17 mouse cellular contexts compared by ENCODE assay signal in genomic region chr3:35725096-35725495, GRCm38 (mm10).
"Had no signal": no experiment of that assay in that cellular context is flagged by ENCODE, and none has a peak within 500 bp of the region (broad histone marks: within the 10 kb centered on the region; RNA-seq: fewer than 3 reads in every experiment).

No protein-coding gene starts in this region.

- H3K9ac ChIP-seq: lung, embryonic 14.5 days; midbrain, embryonic 13.5 days; midbrain, embryonic 15.5 days; neural tube, embryonic 13.5 days; neural tube, embryonic 15.5 days had no signal

- H3K9me3 ChIP-seq: midbrain, embryonic 10.5 days; midbrain, embryonic 13.5 days; midbrain, embryonic 15.5 days; neural tube, embryonic 13.5 days; neural tube, embryonic 15.5 days had no signal

- H3K27ac ChIP-seq: midbrain, embryonic 10.5 days; midbrain, embryonic 13.5 days; midbrain, embryonic 15.5 days; neural tube, embryonic 13.5 days; neural tube, embryonic 15.5 days had no signal

- H3K4me1 ChIP-seq: midbrain, embryonic 10.5 days; midbrain, embryonic 13.5 days; midbrain, embryonic 15.5 days; neural tube, embryonic 13.5 days; neural tube, embryonic 15.5 days had no signal

- H3K27me3 ChIP-seq: midbrain, embryonic 13.5 days; midbrain, embryonic 15.5 days; neural tube, embryonic 13.5 days; neural tube, embryonic 15.5 days had no signal

- H3K36me3 ChIP-seq: midbrain, embryonic 10.5 days; midbrain, embryonic 13.5 days; midbrain, embryonic 15.5 days; neural tube, embryonic 13.5 days; neural tube, embryonic 15.5 days had no signal

- H3K4me2 ChIP-seq: lung, embryonic 14.5 days; midbrain, embryonic 13.5 days; midbrain, embryonic 15.5 days; neural tube, embryonic 13.5 days; neural tube, embryonic 15.5 days had no signal

- DNase-seq: lung, adult 18-20 months; lung, embryonic 14.5 days; lung, postnatal 10 days; lung, postnatal 4 days; retina, postnatal 1 day; right cerebral cortex, adult 18-20 months; right cerebral cortex, postnatal 25 days; right cerebral cortex, postnatal 4 days; spleen, adult 18-20 months; thymus, postnatal 14 days; thymus, postnatal 36 days had no signal

- ATAC-seq: midbrain, embryonic 13.5 days; midbrain, embryonic 15.5 days had no signal

- H3K4me3 ChIP-seq: midbrain, embryonic 10.5 days; midbrain, embryonic 13.5 days; midbrain, embryonic 15.5 days; myocyte; neural tube, embryonic 13.5 days; neural tube, embryonic 15.5 days had no signal
